ENCODE assay signal across 8 mouse cellular contexts in the genomic region with DNA sequence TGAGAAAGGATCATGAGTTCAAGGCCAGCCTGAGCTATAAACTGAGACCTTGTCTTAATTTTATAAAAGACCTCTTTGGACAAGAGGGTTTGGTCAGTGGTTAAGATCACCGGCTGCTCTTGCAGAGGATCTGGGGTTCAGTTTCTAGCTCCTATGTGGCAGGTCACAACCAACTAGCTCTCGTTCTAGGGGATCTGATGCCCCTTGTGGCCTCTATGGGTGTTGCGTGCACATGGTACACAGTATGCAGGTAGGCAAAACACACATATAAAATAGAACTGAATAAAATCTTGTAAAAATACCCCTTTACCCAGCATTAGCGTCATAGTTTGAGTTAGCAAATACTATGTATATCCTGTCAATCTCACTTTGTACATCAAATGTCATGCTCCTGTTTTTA. TPM values are rescaled to one million over a fixed set of nuclear protein-coding genes. Genes with fewer than 3 reads are reported as not detected.
DNase-seq lines count a peak whose midpoint lies in the region; ATAC-seq and TF ChIP-seq lines count a peak whose summit lies in the region.

No protein-coding gene starts in this region.

- H3K27me3 ChIP-seq in heart, postnatal 0 days (ENCODE audit: control insufficient read depth, insufficient read depth, low read length) = no peaks in the 10 kb centered on the region
- no peaks in the 10 kb centered on the region for H3K27me3 ChIP-seq in lung, embryonic 15.5 days
- H3K27me3 ChIP-seq in midbrain, embryonic 15.5 days (replicated peaks) = 0 out of 2 replicates have a peak, but pooled peaks cover 3% of the 10 kb centered on the region

- no peak overlapping the region for H3K27ac ChIP-seq in heart, postnatal 0 days (ENCODE audit: low read depth)
- peak overlapping the region; percentile 92 for H3K27ac ChIP-seq in lung, embryonic 15.5 days
- H3K27ac ChIP-seq in midbrain, embryonic 15.5 days = no peak overlapping the region

- no peaks in the 10 kb centered on the region for H3K36me3 ChIP-seq in heart, postnatal 0 days (replicated peaks; ENCODE audit: control insufficient read depth, insufficient read depth, low read length)
- no peaks in the 10 kb centered on the region for H3K36me3 ChIP-seq in lung, embryonic 15.5 days
- H3K36me3 ChIP-seq in midbrain, embryonic 15.5 days (replicated peaks) = no peaks in the 10 kb centered on the region

- H3K9ac ChIP-seq in heart, postnatal 0 days (replicated peaks; ENCODE audit: low read depth, low read length) = no peak overlapping the region
- no peak overlapping the region for H3K9ac ChIP-seq in lung, embryonic 15.5 days
- no peak overlapping the region for H3K9ac ChIP-seq in midbrain, embryonic 15.5 days

- no peak overlapping the region for H3K4me2 ChIP-seq in heart, postnatal 0 days (ENCODE audit: low read depth, low read length)
- H3K4me2 ChIP-seq in lung, embryonic 15.5 days = no peak overlapping the region
- H3K4me2 ChIP-seq in midbrain, embryonic 15.5 days = no peak overlapping the region

- ATAC-seq in heart, postnatal 0 days (ENCODE audit: insufficient read depth, low read depth) = no peak
- ATAC-seq in lung, embryonic 15.5 days (ENCODE audit: borderline replicate concordance, extremely low read depth, low FRiP score, low TSS enrichment) = no peak
- ATAC-seq in midbrain, embryonic 15.5 days (replicated peaks) = no peak

- intact Hi-C loops in heart, postnatal 25 days (cut with DNase I) = no loop called here

- no peak overlapping the region for H3K4me3 ChIP-seq in heart, postnatal 0 days (ENCODE audit: low read depth, low read length)
- H3K4me3 ChIP-seq in lung, embryonic 15.5 days = no peak overlapping the region
- no peak overlapping the region for H3K4me3 ChIP-seq in midbrain, embryonic 15.5 days

- 86% methylated on average over 4 of the region's 4 CpGs for WGBS in heart, postnatal 0 days
- WGBS in lung, embryonic 15.5 days = 75% methylated on average over 4 of the region's 4 CpGs
- 87% methylated on average over 4 of the region's 4 CpGs for WGBS in midbrain, embryonic 15.5 days

- no peak for TF ChIP-seq POLR2A in brain, embryonic 14.5 days (IDR thresholded peaks at IDR 0.05; ENCODE audit: borderline replicate concordance, extremely low read depth, insufficient read depth, insufficient read length, poor library complexity, severe bottlenecking)

- H3K4me1 ChIP-seq in heart, postnatal 0 days (ENCODE audit: control insufficient read depth, insufficient read depth) = peaks cover 13% of the 10 kb centered on the region; the same call in 1 of the 2 replicates
- peaks cover 43% of the 10 kb centered on the region for H3K4me1 ChIP-seq in lung, embryonic 15.5 days
- H3K4me1 ChIP-seq in midbrain, embryonic 15.5 days = peaks cover 17% of the 10 kb centered on the region

- peak; percentile 34; the same call in 1 of the 2 replicates for TF ChIP-seq CTCF in heart, postnatal 0 days (IDR thresholded peaks at IDR 0.05; ENCODE audit: low read depth)
- TF ChIP-seq CTCF in brain, embryonic 14.5 days (IDR thresholded peaks at IDR 0.05; ENCODE audit: borderline replicate concordance, extremely low read depth, insufficient read depth, insufficient read length) = peak; percentile 50; the same call in 1 of the 2 replicates

- no peak for TF ChIP-seq EP300 in heart, postnatal 0 days (IDR thresholded peaks at IDR 0.05; ENCODE audit: low read depth)

- H3K9me3 ChIP-seq in heart, postnatal 0 days (replicated peaks; ENCODE audit: control insufficient read depth, low read length) = no peaks in the 10 kb centered on the region
- H3K9me3 ChIP-seq in lung, embryonic 15.5 days = no peaks in the 10 kb centered on the region
- no peaks in the 10 kb centered on the region for H3K9me3 ChIP-seq in midbrain, embryonic 15.5 days

- no peak for DNase-seq in heart, postnatal 0 days (ENCODE audit: low spot score)
- DNase-seq in heart, postnatal 25 days (ENCODE audit: low spot score) = no peak
- peak; percentile 14 for DNase-seq in CD4-positive helper T cell, adult 2 months (ENCODE audit: low read depth, low spot score)
- peak; percentile 40 for DNase-seq in brain, embryonic 14.5 days (ENCODE audit: low read depth)
- no peak for DNase-seq in urinary bladder, postnatal 25 days (ENCODE audit: low spot score)
- no peak for DNase-seq in left cerebral cortex, adult 8-10 months (ENCODE audit: low spot score in 2 of 2)

RNA-seq across cellular contexts. Expression of a gene that starts 19.4 kb away (rescaled TPM):
- total RNA-seq in heart, postnatal 0 days (2014; rRNA removed; ENCODE audit: low replicate concordance) = 6.7 and 13.2 TPM in 2 replicates
- 3.7 and 4.0 TPM in 2 replicates for polyA plus RNA-seq in heart, postnatal 0 days (2015; fragmentation: Nextera tagmentation; extraction: Ambion mirVana)
- total RNA-seq in heart, postnatal 25 days (2021) = 1 to 10 TPM; 1.6 to 3.3 TPM
- polyA plus RNA-seq in brain, embryonic 14.5 days (2012; rRNA removed) = 3.8 TPM in 2 replicates
- polyA plus RNA-seq in lung, embryonic 15.5 days (2015; fragmentation: Nextera tagmentation; extraction: Ambion mirVana) = 10.7 TPM in 2 replicates
- 1 to 10 TPM; 2.2 to 2.6 (median 2.5) TPM for total RNA-seq in left cerebral cortex, adult 8-10 months (2022)
- 3.4 and 3.9 TPM in 2 replicates for polyA plus RNA-seq in midbrain, embryonic 15.5 days (2015; fragmentation: Nextera tagmentation; extraction: Ambion mirVana)

Comparison
In these comparisons a context has a peak if more than half of its experiments do, and no peak if none do; other contexts are left out.
1. DNase-seq: peak in CD4-positive helper T cell, adult 2 months (single experiment) and brain, embryonic 14.5 days (single experiment); none in heart, postnatal 0 days (single experiment), heart, postnatal 25 days (single experiment), urinary bladder, postnatal 25 days (single experiment) and left cerebral cortex, adult 8-10 months (0 of 2).